Mouse (Mus musculus) adrenal gland, postnatal 10 days (tissue): ENCODE measurements around the gene Cyp2d22. TPM values are rescaled to one million over a fixed set of nuclear protein-coding genes. Genes with fewer than 3 reads are reported as not detected.
A peak's percentile ranks its signal among the peaks of the same experiment; 100 is the strongest.

ENCODE experiments used
- DNase-seq: peaks from one replicate; pipeline ENCODE4 v3.0.0; 2021; ENCODE audit warnings: mixed read lengths
- total RNA-seq, 2 experiments: library from RNA; stranded (reverse); gene quantifications; 2 replicates each; pipeline ENCODE4 v1.2.3; 2021

The Cyp2d22 gene
- total RNA-seq, 2 experiments from 2014 or later, result 32.2 to 35.4 TPM

GRCm38 (mm10) chr15:82346580-82347302 is 33.3 kb downstream of the Cyp2d22 start:
- no peak for DNase-seq

- DNase-seq, result peak; percentile 97
These were observed 34.1 kb downstream of the Cyp2d22 start for GRCm38 (mm10) chr15:82345820-82346470.

GRCm38 (mm10) chr15:82344971-82345370 is 35.1 kb downstream of the Cyp2d22 start:
- no peak for DNase-seq

GRCm38 (mm10) chr15:82343368-82344287 is 36.4 kb downstream of the Cyp2d22 start:
- no peak for DNase-seq

GRCm38 (mm10) chr15:82342543-82342935 is 37.5 kb downstream of the Cyp2d22 start:
- DNase-seq, result no peak

- no peak for DNase-seq
These were observed 38.2 kb downstream of the Cyp2d22 start for GRCm38 (mm10) chr15:82341675-82342542.

- DNase-seq, result peak; percentile 73
These were observed 39.0 kb downstream of the Cyp2d22 start for GRCm38 (mm10) chr15:82341036-82341501.

GRCm38 (mm10) chr15:82340414-82341035 is 39.5 kb downstream of the Cyp2d22 start:
- no peak for DNase-seq

- DNase-seq, result no peak
These were observed 40.3 kb downstream of the Cyp2d22 start for GRCm38 (mm10) chr15:82339634-82340254.

GRCm38 (mm10) chr15:82339150-82339549 is 40.9 kb downstream of the Cyp2d22 start:
- DNase-seq, result no peak

- peak; percentile 98 for DNase-seq
These were observed 41.4 kb downstream of the Cyp2d22 start, which contains the start of the genes Naga, Pheta2 and Smdt1 for GRCm38 (mm10) chr15:82338593-82339112. TSS of gene Naga (minus strand) at chr15:82338925. TSS of gene Pheta2 (plus strand) at chr15:82338942. TSS of gene Smdt1 (plus strand) at chr15:82338959.

- DNase-seq, result no peak
These were observed 42.2 kb downstream of the Cyp2d22 start for GRCm38 (mm10) chr15:82337875-82338274.

- DNase-seq, result no peak
These were observed 43.4 kb downstream of the Cyp2d22 start for GRCm38 (mm10) chr15:82336629-82337028.

- no peak for DNase-seq
These were observed 44.9 kb downstream of the Cyp2d22 start for GRCm38 (mm10) chr15:82335194-82335593.

- no peak for DNase-seq
These were observed 54.7 kb downstream of the Cyp2d22 start for GRCm38 (mm10) chr15:82325382-82325781.

- DNase-seq, result no peak
These were observed 57.9 kb downstream of the Cyp2d22 start for GRCm38 (mm10) chr15:82322195-82322594.
